Mouse (Mus musculus) neural tube, embryonic 13.5 days (tissue): ENCODE data around the gene Frmd4a. TPM values are rescaled to one million over a fixed set of nuclear protein-coding genes. Genes with fewer than 3 reads are reported as not detected.
A peak's percentile ranks its signal among the peaks of the same experiment; 100 is the strongest.

Experiments used
- ATAC-seq: fragments of 200-750 bp; cut with Nextera tagmentation; 2 replicates; pipeline ENCODE4 v1.8.0; 2017; ENCODE audit warnings: low read depth, mild to moderate bottlenecking, moderate TSS enrichment, moderate library complexity
- H3K27ac ChIP-seq: fragments of 300-500 bp; sonication (generic); replicated peaks from 2 replicates; pipeline ENCODE4 v1.5.1; 2015; ENCODE audit warnings: moderate library complexity, mild to moderate bottlenecking, inconsistent platforms
- H3K27me3 ChIP-seq: fragments of 300-500 bp; sonication (generic); 2 replicates; pipeline ENCODE4 v1.6.1; 2015; ENCODE audit warnings: mild to moderate bottlenecking, inconsistent platforms
- H3K36me3 ChIP-seq: fragments of 300-500 bp; sonication (generic); 2 replicates; pipeline ENCODE4 v1.6.1; 2015; ENCODE audit warnings: mild to moderate bottlenecking, inconsistent platforms
- H3K4me1 ChIP-seq: fragments of 300-500 bp; sonication (generic); replicated peaks from 2 replicates; pipeline ENCODE4 v1.6.1; 2015; ENCODE audit warnings: inconsistent platforms
- H3K4me2 ChIP-seq: fragments of 300-500 bp; sonication (generic); 2 replicates; pipeline ENCODE4 v1.6.1; 2015; ENCODE audit warnings: inconsistent platforms, mild to moderate bottlenecking, moderate library complexity
- H3K4me3 ChIP-seq: fragments of 300-500 bp; sonication (generic); 2 replicates; pipeline ENCODE4 v1.5.1; 2015; ENCODE audit warnings: mild to moderate bottlenecking, inconsistent platforms
- H3K9ac ChIP-seq: fragments of 300-500 bp; sonication (generic); 2 replicates; pipeline ENCODE4 v1.6.1; 2015; ENCODE audit warnings: moderate library complexity, mild to moderate bottlenecking, inconsistent platforms
- H3K9me3 ChIP-seq: fragments of 300-500 bp; sonication (generic); 2 replicates; pipeline ENCODE4 v1.6.1; 2016; ENCODE audit warnings: inconsistent platforms
- WGBS: fragments of 180-500 bp; shearing (Covaris S2); methylation state at CpG from one replicate; pipeline ENCODE4 v1.1.7; 2015; 5-methylcytosine and 5-hydroxymethylcytosine counted together
- polyA plus RNA-seq: library from polyadenylated mRNA; unstranded; fragments of >200 nt; fragmentation: Nextera tagmentation; extraction: Ambion mirVana; gene quantifications from 2 replicates; pipeline ENCODE4 v1.2.1, GENCODE M21; 2015

Frmd4a gene
- polyA plus RNA-seq: 49.2 and 51.0 TPM in 2 replicates

GRCm38 (mm10) chr2:4017528-4018288 lies at the start of gene Frmd4a:
TSS of gene Frmd4a (plus strand) at chr2:4017717.
- H3K27me3 ChIP-seq: no peaks in the 10 kb centered on the region
- H3K9me3 ChIP-seq: no peaks in the 10 kb centered on the region
- ATAC-seq: peak; percentile 51; the same call in 1 of the 2 replicates
- H3K4me1 ChIP-seq: peaks cover 30% of the 10 kb centered on the region
- peak within 1 kb of the TSS; percentile 13 for H3K4me3 ChIP-seq
- whole genome bisulfite sequencing: 46% methylated on average over 8 of the region's 8 CpGs
- H3K4me2 ChIP-seq: peak within 1 kb of the TSS; percentile 39
- peak within 1 kb of the TSS; percentile 58 for H3K9ac ChIP-seq
- H3K36me3 ChIP-seq: no peaks in the 10 kb centered on the region
- peak within 1 kb of the TSS; percentile 69 for H3K27ac ChIP-seq

- Histone ChIP-seq H3K27ac (no peak overlapping the region), H3K9me3 (no peaks in the 10 kb centered on the region), H3K4me1 (no peaks in the 10 kb centered on the region), H3K4me2 (no peak overlapping the region), H3K36me3 (no peaks in the 10 kb centered on the region), H3K27me3 (no peaks in the 10 kb centered on the region), H3K9ac (no peak overlapping the region), H3K4me3 (no peak overlapping the region)
- ATAC-seq: no peak
- WGBS: 87% methylated on average over 7 of the region's 7 CpGs
Measured at GRCm38 (mm10) chr2:3988876-3989275, 28.6 kb upstream of the Frmd4a start.

- WGBS: 91% methylated on average over 1 of the region's 1 CpGs
Measured at GRCm38 (mm10) chr2:3990431-3990830, 27.1 kb upstream of the Frmd4a start.

GRCm38 (mm10) chr2:4018431-4018876 lies 937 bp downstream of the Frmd4a start:
- no peaks in the 10 kb centered on the region for H3K9me3 ChIP-seq
- H3K4me1 ChIP-seq: peaks cover 30% of the 10 kb centered on the region
- H3K4me3 ChIP-seq: peak overlapping the region; percentile 13
- H3K27ac ChIP-seq: peak overlapping the region; percentile 69
- no peaks in the 10 kb centered on the region for H3K27me3 ChIP-seq
- no peaks in the 10 kb centered on the region for H3K36me3 ChIP-seq
- peak overlapping the region; percentile 58 for H3K9ac ChIP-seq
- peak; percentile 90 for ATAC-seq
- WGBS: 25% methylated on average over 11 of the region's 11 CpGs
- peak overlapping the region; percentile 39 for H3K4me2 ChIP-seq

More at GRCm38 (mm10) chr2:3990431-3990830, 27.1 kb upstream of the Frmd4a start:
- no peaks in the 10 kb centered on the region for H3K4me1 ChIP-seq
- no peak overlapping the region for H3K9ac ChIP-seq
- H3K9me3 ChIP-seq: no peaks in the 10 kb centered on the region
- no peak overlapping the region for H3K4me3 ChIP-seq
- H3K4me2 ChIP-seq: no peak overlapping the region
- no peaks in the 10 kb centered on the region for H3K27me3 ChIP-seq
- H3K27ac ChIP-seq: no peak overlapping the region
- H3K36me3 ChIP-seq: no peaks in the 10 kb centered on the region
- ATAC-seq: no peak

- H3K9me3 ChIP-seq: no peaks in the 10 kb centered on the region
- H3K4me2 ChIP-seq: peak overlapping the region; percentile 39
- peak; percentile 60; the same call in 1 of the 2 replicates for ATAC-seq
- H3K4me1 ChIP-seq: peaks cover 30% of the 10 kb centered on the region
- H3K27ac ChIP-seq: no peak overlapping the region
- no peaks in the 10 kb centered on the region for H3K27me3 ChIP-seq
- H3K4me3 ChIP-seq: no peak overlapping the region; the same call in 1 of the 2 replicates
- no peaks in the 10 kb centered on the region for H3K36me3 ChIP-seq
- 56% methylated on average over 4 of the region's 4 CpGs for WGBS
- H3K9ac ChIP-seq: peak overlapping the region; percentile 58; the same call in 1 of the 2 replicates
Measured at GRCm38 (mm10) chr2:4018909-4019308, 1.4 kb downstream of the Frmd4a start.

GRCm38 (mm10) chr2:4024927-4025326 lies 7.4 kb downstream of the Frmd4a start:
- WGBS: 68% methylated on average over 7 of the region's 7 CpGs
- no peaks in the 10 kb centered on the region for H3K9me3 ChIP-seq
- no peaks in the 10 kb centered on the region for H3K36me3 ChIP-seq
- H3K27ac ChIP-seq: no peak overlapping the region
- no peaks in the 10 kb centered on the region for H3K27me3 ChIP-seq
- peaks cover 6% of the 10 kb centered on the region; the same call in 1 of the 2 replicates for H3K4me1 ChIP-seq
- no peak for ATAC-seq
- H3K9ac ChIP-seq: no peak overlapping the region
- no peak overlapping the region for H3K4me2 ChIP-seq
- H3K4me3 ChIP-seq: no peak overlapping the region

- Histone ChIP-seq H3K4me2 (no peak overlapping the region), H3K9ac (no peak overlapping the region), H3K4me3 (no peak overlapping the region), H3K36me3 (no peaks in the 10 kb centered on the region), H3K4me1 (peaks cover 6% of the 10 kb centered on the region; the same call in 1 of the 2 replicates), H3K27me3 (no peaks in the 10 kb centered on the region), H3K27ac (no peak overlapping the region), H3K9me3 (no peaks in the 10 kb centered on the region)
- no peak for ATAC-seq
- WGBS: 48% methylated on average over 4 of the region's 4 CpGs
Measured at GRCm38 (mm10) chr2:4029031-4029747, 11.7 kb downstream of the Frmd4a start.

- no peak for ATAC-seq
- WGBS: 87% methylated on average over 4 of the region's 4 CpGs
- Histone ChIP-seq H3K9me3 (no peaks in the 10 kb centered on the region), H3K36me3 (no peaks in the 10 kb centered on the region), H3K4me3 (no peak overlapping the region), H3K27ac (no peak overlapping the region), H3K4me1 (no peaks in the 10 kb centered on the region), H3K9ac (no peak overlapping the region), H3K27me3 (no peaks in the 10 kb centered on the region), H3K4me2 (no peak overlapping the region)
Measured at GRCm38 (mm10) chr2:4036153-4036589, 18.7 kb downstream of the Frmd4a start.

- WGBS: 93% methylated on average over 8 of the region's 8 CpGs
- no peak for ATAC-seq
- no peak overlapping the region for H3K27ac ChIP-seq
- H3K4me3 ChIP-seq: no peak overlapping the region
- peaks cover 2% of the 10 kb centered on the region for H3K4me1 ChIP-seq
- no peak overlapping the region for H3K9ac ChIP-seq
- no peaks in the 10 kb centered on the region for H3K27me3 ChIP-seq
- no peaks in the 10 kb centered on the region for H3K9me3 ChIP-seq
- no peaks in the 10 kb centered on the region for H3K36me3 ChIP-seq
- no peak overlapping the region for H3K4me2 ChIP-seq
Measured at GRCm38 (mm10) chr2:4036651-4037117, 19.2 kb downstream of the Frmd4a start.

- Histone ChIP-seq H3K9ac (no peak overlapping the region), H3K36me3 (no peaks in the 10 kb centered on the region), H3K4me1 (peaks cover 12% of the 10 kb centered on the region), H3K27me3 (no peaks in the 10 kb centered on the region), H3K27ac (no peak overlapping the region), H3K9me3 (no peaks in the 10 kb centered on the region), H3K4me2 (no peak overlapping the region), H3K4me3 (no peak overlapping the region)
- 8% methylated on average over 3 of the region's 3 CpGs for WGBS
- peak; percentile 71; the same call in 1 of the 2 replicates for ATAC-seq
Measured at GRCm38 (mm10) chr2:4042009-4042408, 24.5 kb downstream of the Frmd4a start.

- H3K9me3 ChIP-seq: no peaks in the 10 kb centered on the region
- H3K36me3 ChIP-seq: no peaks in the 10 kb centered on the region
- H3K4me2 ChIP-seq: no peak overlapping the region
- no peaks in the 10 kb centered on the region for H3K4me1 ChIP-seq
- no peak overlapping the region for H3K27ac ChIP-seq
- no peaks in the 10 kb centered on the region for H3K27me3 ChIP-seq
- 77% methylated on average over 2 of the region's 2 CpGs for WGBS
- no peak overlapping the region for H3K9ac ChIP-seq
- H3K4me3 ChIP-seq: no peak overlapping the region
- ATAC-seq: no peak
Measured at GRCm38 (mm10) chr2:4055481-4055880, 38.0 kb downstream of the Frmd4a start.

GRCm38 (mm10) chr2:4060675-4061074 lies 43.2 kb downstream of the Frmd4a start:
- Histone ChIP-seq H3K9ac (no peak overlapping the region), H3K4me2 (no peak overlapping the region), H3K4me1 (peaks cover 5% of the 10 kb centered on the region; the same call in 1 of the 2 replicates), H3K9me3 (no peaks in the 10 kb centered on the region), H3K36me3 (no peaks in the 10 kb centered on the region), H3K27me3 (no peaks in the 10 kb centered on the region), H3K4me3 (no peak overlapping the region), H3K27ac (no peak overlapping the region)
- WGBS: 30% methylated on average over 2 of the region's 2 CpGs
- ATAC-seq: no peak
